Mouse (Mus musculus) lung, embryonic 15.5 days (tissue): ENCODE measurements around the gene Serpina1d. TPM values are rescaled to one million over a fixed set of nuclear protein-coding genes. Genes with fewer than 3 reads are reported as not detected.
"Not testable (repeated sequence)": the region's sequence is repeated elsewhere in the genome, so short reads cannot be mapped to it uniquely, and the experiment has no call there.

ENCODE experiments used
- ATAC-seq: fragments of 200-750 bp; cut with Nextera tagmentation; 2 replicates; pipeline ENCODE4 v1.8.0; 2017; ENCODE audit warnings: moderate number of reproducible peaks, borderline replicate concordance; ENCODE audit not compliant: low FRiP score, low TSS enrichment; ENCODE audit errors: extremely low read depth
- H3K27ac ChIP-seq: fragments of 300-500 bp; sonication (generic); 2 replicates; pipeline ENCODE4 v1.5.1; 2015; ENCODE audit warnings: moderate library complexity, mild to moderate bottlenecking, inconsistent platforms
- H3K27me3 ChIP-seq: fragments of 300-500 bp; sonication (generic); 2 replicates; pipeline ENCODE4 v1.6.1; 2015; ENCODE audit warnings: inconsistent platforms
- H3K36me3 ChIP-seq: fragments of 300-500 bp; sonication (generic); 2 replicates; pipeline ENCODE4 v1.6.1; 2015; ENCODE audit warnings: inconsistent platforms
- H3K4me1 ChIP-seq: fragments of 300-500 bp; sonication (generic); 2 replicates; pipeline ENCODE4 v1.6.1; 2015; ENCODE audit warnings: inconsistent platforms
- H3K4me2 ChIP-seq: fragments of 300-500 bp; sonication (generic); 2 replicates; pipeline ENCODE4 v1.6.1; 2015; ENCODE audit warnings: inconsistent platforms, mild to moderate bottlenecking, moderate library complexity
- H3K4me3 ChIP-seq: fragments of 300-500 bp; sonication (generic); 2 replicates; pipeline ENCODE4 v1.5.1; 2015; ENCODE audit warnings: mild to moderate bottlenecking, inconsistent platforms
- H3K9ac ChIP-seq: fragments of 300-500 bp; sonication (generic); 2 replicates; pipeline ENCODE4 v1.6.1; 2015; ENCODE audit warnings: inconsistent platforms
- H3K9me3 ChIP-seq: fragments of 300-500 bp; sonication (generic); 2 replicates; pipeline ENCODE4 v1.6.1; 2016; ENCODE audit warnings: inconsistent platforms
- WGBS: fragments of 180-500 bp; shearing (Covaris S2); methylation state at CpG from one replicate; pipeline ENCODE4 v1.1.7; 2015; 5-methylcytosine and 5-hydroxymethylcytosine counted together
- polyA plus RNA-seq: library from polyadenylated mRNA; unstranded; fragments of >200 nt; fragmentation: Nextera tagmentation; extraction: Ambion mirVana; gene quantifications from 2 replicates; pipeline ENCODE4 v1.2.1, GENCODE M21; 2015

Serpina1d gene
- 0.15 and 2.3 TPM in 2 replicates for polyA plus RNA-seq

DNA sequence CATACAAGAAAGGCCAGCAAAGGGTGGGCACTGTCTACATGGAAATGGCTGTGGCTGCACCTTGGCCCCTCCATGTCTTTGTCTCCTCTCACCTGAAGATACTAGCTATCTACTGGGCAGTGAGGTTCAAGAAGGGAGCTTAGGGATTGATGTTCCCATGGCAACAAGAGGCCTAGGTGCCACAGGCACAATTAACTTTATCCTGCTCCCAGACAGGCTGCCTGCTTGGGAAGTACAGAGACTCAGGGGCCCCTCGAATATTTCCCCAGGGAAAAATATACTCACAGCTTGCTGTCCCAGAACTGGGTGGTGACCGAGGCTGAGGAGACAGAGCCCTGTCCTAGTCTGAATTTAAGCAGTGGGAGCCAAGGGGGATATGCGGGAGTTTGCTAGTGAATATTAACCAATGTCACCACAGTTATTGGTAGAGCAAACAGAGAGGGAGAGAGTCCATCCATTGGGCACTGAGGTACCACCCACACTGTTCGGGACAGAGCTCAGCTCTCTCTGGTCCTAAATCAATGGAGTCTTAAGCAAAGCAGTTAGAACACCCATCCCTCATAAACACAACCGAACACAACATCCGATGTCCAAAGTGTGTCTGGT, at the start of gene Serpina1d:
Gene Serpina1d, minus strand, starts transcription at position 347 of the 606 bp plus-strand sequence.
- H3K36me3 ChIP-seq, H3K4me1 ChIP-seq, ATAC-seq, H3K9me3 ChIP-seq, H3K27ac ChIP-seq, H3K4me2 ChIP-seq, H3K9ac ChIP-seq, H3K4me3 ChIP-seq, H3K27me3 ChIP-seq: not testable (repeated sequence)
- 67% methylated on average over 6 of the region's 6 CpGs for WGBS

DNA sequence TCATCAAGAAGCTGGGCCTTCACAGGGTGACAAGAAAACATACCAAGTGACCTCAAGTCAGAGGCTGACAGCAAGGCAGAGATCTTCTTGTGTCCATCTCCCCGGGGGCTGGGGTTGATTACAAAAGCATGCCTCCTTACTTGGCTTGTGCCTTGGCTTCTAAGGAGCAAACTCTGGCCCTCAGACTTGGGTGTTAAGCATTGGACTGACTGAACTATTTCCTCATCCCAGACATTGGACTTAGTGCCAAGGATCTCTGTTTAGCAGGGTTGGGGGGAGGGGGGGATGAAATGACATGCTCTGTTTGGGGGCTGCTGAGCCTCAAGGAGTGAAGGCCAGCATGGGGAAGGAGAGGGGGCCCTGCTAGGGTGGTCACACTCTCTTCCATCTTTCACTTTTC, 2.8 kb downstream of the Serpina1d start:
- ATAC-seq, H3K9me3 ChIP-seq, H3K4me1 ChIP-seq, H3K4me2 ChIP-seq, H3K36me3 ChIP-seq, H3K27ac ChIP-seq, H3K9ac ChIP-seq, H3K4me3 ChIP-seq, H3K27me3 ChIP-seq: not testable (repeated sequence)
- WGBS, result 56% methylated on average over 1 of the region's 1 CpGs

DNA sequence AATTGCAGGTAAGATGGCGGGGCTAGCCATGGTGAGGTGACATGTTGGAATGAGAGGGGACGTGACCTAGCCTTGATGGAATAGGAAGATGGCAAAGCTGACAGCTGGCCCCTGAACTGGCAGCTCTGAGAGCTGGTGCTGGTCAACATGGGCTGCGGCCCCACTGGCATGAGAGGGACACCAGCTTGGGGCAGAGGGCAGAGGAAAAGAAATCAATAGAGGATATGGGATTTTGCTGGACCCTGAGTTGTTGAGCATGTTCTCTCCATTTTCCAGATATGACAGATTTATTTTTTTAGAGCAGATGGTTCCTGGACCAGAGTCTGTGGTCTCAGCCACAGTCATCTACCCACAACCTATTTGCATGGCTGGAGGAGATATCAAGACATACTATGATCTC, 10.3 kb downstream of the Serpina1d start:
- not testable (repeated sequence) for H3K27me3 ChIP-seq, H3K27ac ChIP-seq, H3K9ac ChIP-seq, H3K4me1 ChIP-seq, H3K4me3 ChIP-seq, H3K9me3 ChIP-seq, H3K4me2 ChIP-seq, ATAC-seq, H3K36me3 ChIP-seq
- 75% methylated on average over 3 of the region's 3 CpGs for WGBS

DNA sequence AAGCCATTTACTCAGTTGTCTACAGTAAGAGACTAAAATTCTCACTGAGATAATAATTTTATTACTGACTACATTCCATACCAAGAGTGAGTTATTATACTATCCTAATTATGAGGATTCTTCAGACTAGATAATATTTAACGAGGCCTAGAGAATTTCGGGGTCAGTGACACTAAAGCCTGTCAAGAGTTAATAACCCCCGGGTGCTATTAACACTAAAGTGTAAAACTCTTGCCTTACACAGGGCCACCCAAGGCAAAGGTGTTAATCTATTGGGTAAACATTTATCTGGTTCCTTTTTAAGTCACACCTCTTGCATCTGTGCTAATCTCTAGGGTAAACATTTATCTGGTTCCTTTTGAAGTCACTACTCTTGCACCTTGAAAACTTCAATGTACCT, 13.1 kb downstream of the Serpina1d start:
- not testable (repeated sequence) for H3K36me3 ChIP-seq, H3K27me3 ChIP-seq, H3K4me3 ChIP-seq, ATAC-seq, H3K9me3 ChIP-seq, H3K4me2 ChIP-seq, H3K4me1 ChIP-seq, H3K9ac ChIP-seq, H3K27ac ChIP-seq
- WGBS, result 83% methylated on average over 3 of the region's 3 CpGs

DNA sequence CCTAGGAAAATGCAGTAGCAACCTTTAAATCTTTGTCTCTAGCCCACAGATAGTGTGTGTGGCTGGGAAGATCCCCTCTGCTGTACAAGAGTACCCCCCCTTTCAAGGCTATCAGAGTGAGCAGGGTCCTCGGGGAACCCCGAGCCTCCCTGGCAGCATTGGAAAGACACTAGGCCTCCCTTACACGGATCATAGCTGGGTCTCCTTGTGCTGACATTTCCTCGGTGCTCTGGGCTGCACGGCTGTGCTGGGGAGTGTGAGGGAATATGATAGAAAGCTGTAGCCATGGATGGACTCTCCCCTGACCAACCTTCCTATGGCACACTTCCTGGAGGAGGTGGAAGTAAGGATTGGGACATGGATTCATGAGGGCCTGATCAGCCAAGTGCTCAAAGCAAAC, 27.4 kb downstream of the Serpina1d start:
- not testable (repeated sequence) for H3K27me3 ChIP-seq, H3K27ac ChIP-seq, ATAC-seq, H3K9ac ChIP-seq, H3K36me3 ChIP-seq, H3K4me3 ChIP-seq, H3K4me1 ChIP-seq, H3K4me2 ChIP-seq, H3K9me3 ChIP-seq
- WGBS, result 74% methylated on average over 5 of the region's 5 CpGs

DNA sequence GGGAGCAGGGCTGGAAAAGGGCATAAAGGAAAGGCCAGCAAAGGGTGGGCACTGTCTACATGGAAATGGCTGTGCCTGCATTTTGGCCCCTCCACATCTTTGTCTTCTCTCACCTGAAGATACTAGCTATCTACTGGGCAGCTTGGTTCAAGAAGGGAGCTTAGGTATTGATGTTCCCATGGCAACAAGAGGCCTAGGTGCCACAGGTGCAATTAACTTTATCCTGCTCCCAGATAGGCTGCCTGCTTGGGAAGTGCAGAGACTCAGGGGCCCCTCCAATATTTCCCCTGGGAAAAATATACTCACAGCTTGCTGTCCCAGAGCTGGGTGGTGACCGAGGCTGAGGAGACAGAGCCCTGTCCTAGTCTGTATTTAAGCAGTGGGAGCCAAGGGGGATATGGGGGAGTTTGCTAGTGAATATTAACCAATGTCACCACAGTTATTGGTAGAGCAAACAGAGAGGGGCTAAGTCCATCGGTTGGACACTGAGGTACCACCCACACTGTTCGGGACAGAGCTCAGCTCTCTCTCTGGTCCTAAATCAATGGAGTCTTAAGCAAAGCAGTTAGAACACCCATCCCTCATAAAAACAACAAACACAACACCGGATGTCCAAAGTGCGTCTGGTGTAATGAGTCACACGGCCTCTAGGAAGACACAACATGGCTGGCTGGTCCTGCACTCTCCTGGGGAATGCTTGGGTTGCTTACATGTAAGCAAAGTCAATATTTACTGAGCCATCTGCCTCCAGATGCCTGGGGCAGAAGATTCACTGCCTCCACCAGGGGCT, 35.4 kb downstream of the Serpina1d start:
- not testable (repeated sequence) for H3K4me1 ChIP-seq, H3K4me3 ChIP-seq, H3K27me3 ChIP-seq, H3K9me3 ChIP-seq, H3K4me2 ChIP-seq, H3K36me3 ChIP-seq, ATAC-seq, H3K9ac ChIP-seq, H3K27ac ChIP-seq
- WGBS, result 66% methylated on average over 6 of the region's 6 CpGs

DNA sequence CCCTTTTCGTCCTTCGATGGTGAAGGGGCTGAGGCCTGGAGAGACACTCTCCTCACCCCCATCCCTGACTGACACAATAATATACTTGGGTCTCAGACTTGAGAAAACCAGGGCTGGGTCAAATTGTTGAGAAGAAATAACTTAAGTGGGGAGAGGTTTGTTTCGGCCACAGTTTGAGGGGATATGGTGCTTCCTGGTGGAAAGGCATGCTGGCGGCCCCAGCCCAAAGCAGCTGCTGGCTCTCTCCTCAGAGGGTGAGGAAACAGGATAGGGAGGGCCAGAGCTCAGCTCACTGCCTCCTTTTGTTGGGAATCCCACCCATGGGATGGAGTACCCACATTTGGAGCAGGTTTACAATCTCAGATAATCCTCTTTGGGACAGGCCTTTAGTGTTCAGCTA, 37.8 kb downstream of the Serpina1d start:
- H3K27ac ChIP-seq, H3K9ac ChIP-seq, H3K36me3 ChIP-seq, H3K4me2 ChIP-seq, H3K4me1 ChIP-seq, H3K27me3 ChIP-seq, ATAC-seq, H3K9me3 ChIP-seq, H3K4me3 ChIP-seq: not testable (repeated sequence)
- WGBS, result 71% methylated on average over 4 of the region's 4 CpGs

DNA sequence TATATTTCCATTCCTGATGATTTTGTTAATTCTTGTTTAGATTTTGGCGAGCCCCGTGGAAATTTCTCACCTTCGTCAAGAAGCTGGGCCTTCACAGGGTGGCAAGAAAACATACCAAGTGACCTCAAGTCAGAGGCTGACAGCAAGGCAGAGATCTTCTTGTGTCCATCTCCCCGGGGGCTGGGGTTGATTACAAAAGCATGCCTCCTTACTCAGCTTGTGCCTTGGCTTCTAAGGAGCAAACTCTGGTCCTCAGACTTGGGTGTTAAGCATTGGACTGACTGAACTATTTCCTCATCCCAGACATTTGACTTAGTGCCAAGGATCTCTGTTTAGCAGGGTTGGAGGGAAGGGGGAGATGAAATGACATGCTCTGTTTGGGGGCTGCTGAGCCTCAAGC, 38.3 kb downstream of the Serpina1d start:
- not testable (repeated sequence) for H3K27ac ChIP-seq, ATAC-seq, H3K27me3 ChIP-seq, H3K4me2 ChIP-seq, H3K4me3 ChIP-seq, H3K9me3 ChIP-seq, H3K4me1 ChIP-seq, H3K36me3 ChIP-seq, H3K9ac ChIP-seq
- 67% methylated on average over 4 of the region's 4 CpGs for WGBS

Other genes starting within 250 kb of the Serpina1d start
- 1.3 and 2.2 TPM in 2 replicates for gene Ppp4r4, start 241.3 kb downstream of the Serpina1d start, polyA plus RNA-seq
- gene Serpina10, start 142.1 kb downstream of the Serpina1d start, polyA plus RNA-seq, result 0.19 and 0.24 TPM in 2 replicates
- gene Serpina6, start 116.4 kb downstream of the Serpina1d start, polyA plus RNA-seq, result 1.4 and 10.7 TPM in 2 replicates
- gene Serpina16, start 97.5 kb downstream of the Serpina1d start, polyA plus RNA-seq, result not detected in 2 replicates
- not detected in 2 replicates for gene Serpina1f, start 78.1 kb downstream of the Serpina1d start, polyA plus RNA-seq
- 0.77 and 5.5 TPM in 2 replicates for gene Serpina1b, start 56.8 kb upstream of the Serpina1d start, polyA plus RNA-seq
- gene Serpina1a, start 90.0 kb upstream of the Serpina1d start, polyA plus RNA-seq, result 0.51 and 4.1 TPM in 2 replicates
- 0.36 and 1.8 TPM in 2 replicates for gene Serpina1c, start 131.3 kb upstream of the Serpina1d start, polyA plus RNA-seq
- gene Serpina1e, start 185.4 kb upstream of the Serpina1d start, polyA plus RNA-seq, result 0.40 and 1.1 TPM in 2 replicates
- not detected in 2 replicates for gene Serpina11, start 216.4 kb upstream of the Serpina1d start, polyA plus RNA-seq
- gene Serpina9, start 240.2 kb upstream of the Serpina1d start, polyA plus RNA-seq, result 0.24 and 0.32 TPM in 2 replicates